In genomic region chr14:93169201-93169600, GRCm38 (mm10) we compare ENCODE assay signal across 18 mouse cellular contexts.
DNase-seq lines count a peak whose midpoint lies in the region; ATAC-seq lines count a peak whose summit lies in the region.
"Had no signal": no experiment of that assay in that cellular context is flagged by ENCODE, and none has a peak within 500 bp of the region (broad histone marks: within the 10 kb centered on the region; RNA-seq: fewer than 3 reads in every experiment).

No protein-coding gene starts in this region.

- no peak overlapping the region for H3K4me3 ChIP-seq in hindbrain, embryonic 13.5 days
- no peak overlapping the region for H3K4me3 ChIP-seq in hindbrain, embryonic 11.5 days (ENCODE audit: low read depth, low read length)
- H3K4me3 ChIP-seq: erythroblast, embryonic 14.5 days; heart, embryonic 13.5 days; limb, embryonic 10.5 days; liver, embryonic 12.5 days had no signal

- no peaks in the 10 kb centered on the region for H3K36me3 ChIP-seq in hindbrain, embryonic 13.5 days
- no peaks in the 10 kb centered on the region for H3K36me3 ChIP-seq in hindbrain, embryonic 11.5 days (ENCODE audit: control insufficient read depth, insufficient read depth, low read length)
- H3K36me3 ChIP-seq: heart, embryonic 13.5 days; limb, embryonic 10.5 days; liver, embryonic 12.5 days had no signal

- no peak overlapping the region for H3K9ac ChIP-seq in hindbrain, embryonic 13.5 days
- H3K9ac ChIP-seq in hindbrain, embryonic 11.5 days (ENCODE audit: low read depth, low read length): no peak overlapping the region
- H3K9ac ChIP-seq: heart, embryonic 13.5 days; liver, embryonic 12.5 days had no signal

- peak; percentile 69; the same call in 1 of the 2 replicates for ATAC-seq in hindbrain, embryonic 13.5 days (ENCODE audit: low FRiP score)
- no peak for ATAC-seq in hindbrain, embryonic 11.5 days (ENCODE audit: low FRiP score)
- ATAC-seq: liver, embryonic 12.5 days had no signal

- H3K4me2 ChIP-seq in hindbrain, embryonic 13.5 days: no peak overlapping the region
- H3K4me2 ChIP-seq in hindbrain, embryonic 11.5 days (replicated peaks; ENCODE audit: low read depth, low read length): no peak overlapping the region
- H3K4me2 ChIP-seq: heart, embryonic 13.5 days; liver, embryonic 12.5 days had no signal

- no peaks in the 10 kb centered on the region for H3K27me3 ChIP-seq in hindbrain, embryonic 13.5 days
- no peaks in the 10 kb centered on the region for H3K27me3 ChIP-seq in hindbrain, embryonic 11.5 days (ENCODE audit: control insufficient read depth, insufficient read depth, low read length)
- H3K27me3 ChIP-seq: heart, embryonic 13.5 days; liver, embryonic 12.5 days had no signal

- H3K9me3 ChIP-seq in hindbrain, embryonic 13.5 days: no peaks in the 10 kb centered on the region
- H3K9me3 ChIP-seq in hindbrain, embryonic 11.5 days (ENCODE audit: control insufficient read depth, low read length): no peaks in the 10 kb centered on the region
- H3K9me3 ChIP-seq: heart, embryonic 13.5 days; limb, embryonic 10.5 days; liver, embryonic 12.5 days had no signal

- H3K4me1 ChIP-seq in hindbrain, embryonic 13.5 days (replicated peaks): no peaks in the 10 kb centered on the region
- no peaks in the 10 kb centered on the region for H3K4me1 ChIP-seq in hindbrain, embryonic 11.5 days (replicated peaks; ENCODE audit: control insufficient read depth, insufficient read depth, low read length)
- H3K4me1 ChIP-seq: heart, embryonic 13.5 days; limb, embryonic 10.5 days; liver, embryonic 12.5 days had no signal

- H3K27ac ChIP-seq in hindbrain, embryonic 13.5 days: no peak overlapping the region
- no peak overlapping the region for H3K27ac ChIP-seq in hindbrain, embryonic 11.5 days (ENCODE audit: low read depth, low read length)
- H3K27ac ChIP-seq: heart, embryonic 13.5 days; limb, embryonic 10.5 days; liver, embryonic 12.5 days had no signal

- DNase-seq in cerebellum, adult 18-20 months: peak; percentile 3 to 11
- no peak for DNase-seq in cerebellum, adult 11 months
- no peak for DNase-seq in hindbrain, embryonic 11.5 days (ENCODE audit: low spot score)
- DNase-seq in 3T3-L1 (ENCODE audit: low read depth, low spot score): peak; percentile 35
- DNase-seq in cerebellum, postnatal 14 days: peak; percentile 6 to 48
- no peak for DNase-seq in frontal cortex, adult 2 months (ENCODE audit: extremely low spot score in 1 of 2, low spot score in 1 of 2)
- DNase-seq in spleen, postnatal 14 days (ENCODE audit: low spot score in 2 of 2): no peak
- DNase-seq: adrenal gland, adult 2 months; B cell, adult 2 months; kidney, adult 2 months; kidney, postnatal 36 days; right cerebral cortex, postnatal 25 days; thymus, postnatal 4 days had no signal

Comparison
In these comparisons a context has a peak if more than half of its experiments do, and no peak if none do; other contexts are left out.
1. DNase-seq: peak in cerebellum, adult 18-20 months (2 of 2), 3T3-L1 (single experiment) and cerebellum, postnatal 14 days (2 of 2); none in cerebellum, adult 11 months (single experiment), hindbrain, embryonic 11.5 days (single experiment), frontal cortex, adult 2 months (0 of 2) and spleen, postnatal 14 days (0 of 2).